Mouse (Mus musculus) ES-E14 (cell line): ENCODE measurements around the gene Gtf2h4. TPM values are rescaled to one million over a fixed set of nuclear protein-coding genes. Genes with fewer than 3 reads are reported as not detected.
A peak's percentile ranks its signal among the peaks of the same experiment; 100 is the strongest.

Source experiments
- DNase-seq: peaks from one replicate; pipeline ENCODE4 v3.0.0-alpha.2; 2013; ENCODE audit warnings: low read depth, low spot score
- H3K27ac ChIP-seq: 2 replicates; pipeline ENCODE4 v1.5.1; 2012; ENCODE audit warnings: low read depth, mild to moderate bottlenecking, low read length, moderate library complexity, mixed read lengths; ENCODE audit not compliant: poor library complexity, insufficient read depth, severe bottlenecking
- H3K36me3 ChIP-seq: 2 replicates; pipeline ENCODE4 v1.6.1; 2012; ENCODE audit warnings: mild to moderate bottlenecking, low read length, moderate library complexity, mixed read lengths; ENCODE audit not compliant: control insufficient read depth, poor library complexity, insufficient read depth, severe bottlenecking
- H3K4me1 ChIP-seq, 2 experiments: fragments of 150-350 bp in 1 of 2; sonication (generic) in 1 of 2; 2 replicates each; pipeline ENCODE4 v1.6.1; 2012; ENCODE audit warnings: low read length in 2 of 2, mild to moderate bottlenecking in 1 of 2, mixed read lengths in 1 of 2; ENCODE audit not compliant: control insufficient read depth in 2 of 2, insufficient read depth in 2 of 2, poor library complexity in 1 of 2
- H3K4me3 ChIP-seq, 2 experiments: fragments of 150-350 bp in 1 of 2; sonication (generic) in 1 of 2; 2 replicates each; pipeline ENCODE4 v1.5.1; 2012; ENCODE audit warnings: low read length in 2 of 2, low read depth in 1 of 2, mild to moderate bottlenecking in 1 of 2, mixed read lengths in 1 of 2; ENCODE audit not compliant: insufficient read depth in 1 of 2, poor library complexity in 1 of 2, severe bottlenecking in 1 of 2
- H3K9ac ChIP-seq: 2 replicates; pipeline ENCODE4 v1.6.1; 2012; ENCODE audit warnings: low read depth, mild to moderate bottlenecking, low read length, mixed read lengths; ENCODE audit not compliant: poor library complexity, insufficient read depth, severe bottlenecking
- H3K9me3 ChIP-seq: fragments of 150-350 bp; sonication (generic); 2 replicates; pipeline ENCODE4 v1.6.1; 2012; ENCODE audit warnings: low read depth, mild to moderate bottlenecking, low read length; ENCODE audit not compliant: control insufficient read depth, insufficient read depth
- CHD2 ChIP-seq: IDR thresholded peaks from 2 replicates; pipeline ENCODE4 v1.6.1; 2014; ENCODE audit warnings: mild to moderate bottlenecking, low read depth, low read length, inconsistent platforms
- HCFC1 ChIP-seq: IDR thresholded peaks from 2 replicates; pipeline ENCODE4 v1.6.1; 2012; ENCODE audit warnings: low read length, inconsistent platforms, borderline replicate concordance; ENCODE audit not compliant: insufficient read depth
- MAFK ChIP-seq: IDR thresholded peaks from 2 replicates; pipeline ENCODE4 v1.6.1; 2014; ENCODE audit warnings: mild to moderate bottlenecking, low read depth, low read length, inconsistent platforms; ENCODE audit not compliant: insufficient read depth
- ZC3H11A ChIP-seq: IDR thresholded peaks from 2 replicates; pipeline ENCODE4 v1.6.1; 2012; ENCODE audit warnings: low read depth, mild to moderate bottlenecking, inconsistent platforms, low read length, borderline replicate concordance
- ZNF384 ChIP-seq: IDR thresholded peaks from 2 replicates; pipeline ENCODE4 v1.6.1; 2012; ENCODE audit warnings: low read depth, low read length, inconsistent platforms
- in situ Hi-C, 2 experiments: fragments of 600-800 bp; cut with MboI; formaldehyde crosslinking; loops; one replicate each; pipeline ENCODE4 v1.15.1; 2025; ENCODE audit warnings: low sequenced_read_pairs in 2 of 2, inconsistent platforms in 1 of 2; ENCODE audit not compliant: unreplicated experiment in 2 of 2
- total RNA-seq: library from RNA; depleted of rRNA; stranded (reverse); fragments of 300-350 nt; gene quantifications from 2 replicates; pipeline ENCODE4 v1.2.3, GENCODE M21; 2012

Gtf2h4 gene
- total RNA-seq, 1 experiment: 75.3 TPM

GRCm38 (mm10) chr17:35693906-35694305, 20.4 kb upstream of the Gtf2h4 start:
- in situ Hi-C loops: no loop called here
- H3K4me3 ChIP-seq: no peak overlapping the region
- no peaks in the 10 kb centered on the region for H3K9me3 ChIP-seq
- DNase-seq: no peak
- peaks cover 3% of the 10 kb centered on the region; the same call in 1 of the 2 replicates for H3K36me3 ChIP-seq
- H3K9ac ChIP-seq: no peak overlapping the region
- TF ChIP-seq MAFK (no peak), HCFC1 (no peak), CHD2 (no peak), ZC3H11A (no peak), ZNF384 (no peak)
- peaks cover 2 to 18% of the 10 kb centered on the region in 2 experiments; a peak in 3 of 4 replicates for H3K4me1 ChIP-seq
- no peak overlapping the region for H3K27ac ChIP-seq

- peaks cover 12% of the 10 kb centered on the region; the same call in 1 of the 2 replicates for H3K36me3 ChIP-seq
- TF ChIP-seq ZC3H11A (no peak), CHD2 (no peak), ZNF384 (no peak), MAFK (no peak), HCFC1 (no peak)
- no peaks in the 10 kb centered on the region for H3K9me3 ChIP-seq
- peaks cover 2 to 20% of the 10 kb centered on the region in 2 experiments; a peak in 3 of 4 replicates for H3K4me1 ChIP-seq
- H3K9ac ChIP-seq: no peak overlapping the region
- no peak overlapping the region for H3K4me3 ChIP-seq
- H3K27ac ChIP-seq: no peak overlapping the region
- in situ Hi-C loops: no loop called here
- DNase-seq: no peak
Measured at GRCm38 (mm10) chr17:35692368-35692767, 18.8 kb upstream of the Gtf2h4 start.

GRCm38 (mm10) chr17:35691811-35692210, 18.3 kb upstream of the Gtf2h4 start:
- no peak for DNase-seq
- H3K9ac ChIP-seq: no peak overlapping the region
- peaks cover 2 to 15% of the 10 kb centered on the region in 2 experiments; a peak in 3 of 4 replicates for H3K4me1 ChIP-seq
- no peak overlapping the region for H3K27ac ChIP-seq
- H3K9me3 ChIP-seq: no peaks in the 10 kb centered on the region
- H3K36me3 ChIP-seq: peaks cover 15% of the 10 kb centered on the region; the same call in 1 of the 2 replicates
- in situ Hi-C loops: no loop called here
- H3K4me3 ChIP-seq: no peak overlapping the region
- TF ChIP-seq ZNF384: no peak
- TF ChIP-seq CHD2: no peak
- no peak for TF ChIP-seq HCFC1
- TF ChIP-seq MAFK: no peak
- TF ChIP-seq ZC3H11A: no peak

GRCm38 (mm10) chr17:35689936-35690645, 16.6 kb upstream of the Gtf2h4 start:
- H3K4me1 ChIP-seq: peaks cover 2 to 12% of the 10 kb centered on the region in 2 experiments; a peak in 3 of 4 replicates
- no peak overlapping the region for H3K27ac ChIP-seq
- peak overlapping the region; percentile 15 for H3K9ac ChIP-seq
- no peak for DNase-seq
- TF ChIP-seq HCFC1: no peak
- TF ChIP-seq MAFK: no peak
- no peak for TF ChIP-seq ZNF384
- no peak for TF ChIP-seq ZC3H11A
- TF ChIP-seq CHD2: no peak
- H3K4me3 ChIP-seq: peak overlapping the region in 1 of 2 experiments; percentile 14; a peak in 3 of 4 replicates
- H3K36me3 ChIP-seq: peaks cover 15% of the 10 kb centered on the region; the same call in 1 of the 2 replicates
- no peaks in the 10 kb centered on the region for H3K9me3 ChIP-seq
- in situ Hi-C loops: no loop called here
